Mouse (Mus musculus) ES-E14 (cell line): ENCODE results near the gene Prkcb. TPM values are rescaled to one million over a fixed set of nuclear protein-coding genes. Genes with fewer than 3 reads are reported as not detected.
A peak's percentile ranks its signal among the peaks of the same experiment; 100 is the strongest.
"Not testable (repeated sequence)": the region's sequence is repeated elsewhere in the genome, so short reads cannot be mapped to it uniquely, and the experiment has no call there.

Source experiments
- DNase-seq: peaks from one replicate; pipeline ENCODE4 v3.0.0-alpha.2; 2013; ENCODE audit warnings: low read depth, low spot score
- H3K27ac ChIP-seq: 2 replicates; pipeline ENCODE4 v1.5.1; 2012; ENCODE audit warnings: low read depth, mild to moderate bottlenecking, low read length, moderate library complexity, mixed read lengths; ENCODE audit not compliant: poor library complexity, insufficient read depth, severe bottlenecking
- H3K36me3 ChIP-seq: 2 replicates; pipeline ENCODE4 v1.6.1; 2012; ENCODE audit warnings: mild to moderate bottlenecking, low read length, moderate library complexity, mixed read lengths; ENCODE audit not compliant: control insufficient read depth, poor library complexity, insufficient read depth, severe bottlenecking
- H3K4me1 ChIP-seq, 2 experiments: fragments of 150-350 bp in 1 of 2; sonication (generic) in 1 of 2; 2 replicates each; pipeline ENCODE4 v1.6.1; 2012; ENCODE audit warnings: low read length in 2 of 2, mild to moderate bottlenecking in 1 of 2, mixed read lengths in 1 of 2; ENCODE audit not compliant: control insufficient read depth in 2 of 2, insufficient read depth in 2 of 2, poor library complexity in 1 of 2
- H3K4me3 ChIP-seq, 2 experiments: fragments of 150-350 bp in 1 of 2; sonication (generic) in 1 of 2; 2 replicates each; pipeline ENCODE4 v1.5.1; 2012; ENCODE audit warnings: low read length in 2 of 2, low read depth in 1 of 2, mild to moderate bottlenecking in 1 of 2, mixed read lengths in 1 of 2; ENCODE audit not compliant: insufficient read depth in 1 of 2, poor library complexity in 1 of 2, severe bottlenecking in 1 of 2
- H3K9ac ChIP-seq: 2 replicates; pipeline ENCODE4 v1.6.1; 2012; ENCODE audit warnings: low read depth, mild to moderate bottlenecking, low read length, mixed read lengths; ENCODE audit not compliant: poor library complexity, insufficient read depth, severe bottlenecking
- H3K9me3 ChIP-seq: fragments of 150-350 bp; sonication (generic); 2 replicates; pipeline ENCODE4 v1.6.1; 2012; ENCODE audit warnings: low read depth, mild to moderate bottlenecking, low read length; ENCODE audit not compliant: control insufficient read depth, insufficient read depth
- CHD2 ChIP-seq: IDR thresholded peaks from 2 replicates; pipeline ENCODE4 v1.6.1; 2014; ENCODE audit warnings: mild to moderate bottlenecking, low read depth, low read length, inconsistent platforms
- HCFC1 ChIP-seq: IDR thresholded peaks from 2 replicates; pipeline ENCODE4 v1.6.1; 2012; ENCODE audit warnings: low read length, inconsistent platforms, borderline replicate concordance; ENCODE audit not compliant: insufficient read depth
- MAFK ChIP-seq: IDR thresholded peaks from 2 replicates; pipeline ENCODE4 v1.6.1; 2014; ENCODE audit warnings: mild to moderate bottlenecking, low read depth, low read length, inconsistent platforms; ENCODE audit not compliant: insufficient read depth
- ZC3H11A ChIP-seq: IDR thresholded peaks from 2 replicates; pipeline ENCODE4 v1.6.1; 2012; ENCODE audit warnings: low read depth, mild to moderate bottlenecking, inconsistent platforms, low read length, borderline replicate concordance
- ZNF384 ChIP-seq: IDR thresholded peaks from 2 replicates; pipeline ENCODE4 v1.6.1; 2012; ENCODE audit warnings: low read depth, low read length, inconsistent platforms
- in situ Hi-C, 2 experiments: fragments of 600-800 bp; cut with MboI; formaldehyde crosslinking; loops; one replicate each; pipeline ENCODE4 v1.15.1; 2025; ENCODE audit warnings: low sequenced_read_pairs in 2 of 2, inconsistent platforms in 1 of 2; ENCODE audit not compliant: unreplicated experiment in 2 of 2
- total RNA-seq: library from RNA; depleted of rRNA; stranded (reverse); fragments of 300-350 nt; gene quantifications from 2 replicates; pipeline ENCODE4 v1.2.3, GENCODE M21; 2012; rRNA removed

Prkcb gene
- 6.1 and 10.6 TPM in 2 replicates for total RNA-seq

GRCm38 (mm10) chr7:122288605-122289242, at the start of gene Prkcb:
Gene Prkcb (plus strand): TSS chr7:122288751.
- H3K9ac ChIP-seq, result peak within 1 kb of the TSS; percentile 61
- DNase-seq, result peak; percentile 50
- peaks cover 0 to 3% of the 10 kb centered on the region in 2 experiments; a peak in 1 of 4 replicates for H3K4me1 ChIP-seq
- H3K36me3 ChIP-seq, result no peaks in the 10 kb centered on the region
- no peak for TF ChIP-seq HCFC1
- no peak for TF ChIP-seq ZC3H11A
- no peak for TF ChIP-seq MAFK
- TF ChIP-seq ZNF384, result no peak
- no peak for TF ChIP-seq CHD2
- no peak within 1 kb of the TSS for H3K27ac ChIP-seq
- peak within 1 kb of the TSS; percentile 84 to 85 for H3K4me3 ChIP-seq
- no peaks in the 10 kb centered on the region for H3K9me3 ChIP-seq
- in situ Hi-C loops, result no loop called here

- in situ Hi-C loops, result no loop called here
- H3K9me3 ChIP-seq, result no peaks in the 10 kb centered on the region
- no peaks in the 10 kb centered on the region for H3K36me3 ChIP-seq
- H3K4me1 ChIP-seq, result no peaks in the 10 kb centered on the region; a peak in 1 of 4 replicates
- H3K27ac ChIP-seq, result no peak overlapping the region
- DNase-seq, result no peak
- TF ChIP-seq ZNF384, result no peak
- no peak for TF ChIP-seq ZC3H11A
- TF ChIP-seq HCFC1, result no peak
- TF ChIP-seq MAFK, result no peak
- no peak for TF ChIP-seq CHD2
- H3K9ac ChIP-seq, result no peak overlapping the region
- no peak overlapping the region for H3K4me3 ChIP-seq
Measured at GRCm38 (mm10) chr7:122238939-122239338, 49.6 kb upstream of the Prkcb start.

- Histone ChIP-seq H3K9me3 (no peaks in the 10 kb centered on the region), H3K4me3 (no peak overlapping the region), H3K4me1 (no peaks in the 10 kb centered on the region), H3K9ac (no peak overlapping the region), H3K36me3 (no peaks in the 10 kb centered on the region), H3K27ac (no peak overlapping the region)
- in situ Hi-C loops, result no loop called here
- DNase-seq, result no peak
- TF ChIP-seq MAFK (no peak), CHD2 (no peak), ZC3H11A (no peak)
Measured at GRCm38 (mm10) chr7:122240413-122241119, 48.0 kb upstream of the Prkcb start.

GRCm38 (mm10) chr7:122242260-122242659, 46.3 kb upstream of the Prkcb start:
- Histone ChIP-seq H3K9ac (no peak overlapping the region), H3K9me3 (no peaks in the 10 kb centered on the region), H3K4me3 (no peak overlapping the region), H3K36me3 (no peaks in the 10 kb centered on the region), H3K27ac (no peak overlapping the region), H3K4me1 (no peaks in the 10 kb centered on the region)
- in situ Hi-C loops, result no loop called here
- TF ChIP-seq HCFC1, result no peak
- 0 out of 2 replicates have a peak, but pooled peaks have one; percentile 20 for TF ChIP-seq ZC3H11A
- peak; percentile 35 for DNase-seq

GRCm38 (mm10) chr7:122242744-122243143, 45.8 kb upstream of the Prkcb start:
- H3K4me3 ChIP-seq, H3K36me3 ChIP-seq, H3K9ac ChIP-seq, H3K4me1 ChIP-seq, H3K9me3 ChIP-seq, DNase-seq, in situ Hi-C loops, H3K27ac ChIP-seq: not testable (repeated sequence)
